Mouse (Mus musculus): Measurements from ENCODE around the gene Vwa3a.

GRCm38 (mm10) chr7:120712071-120712470 is 27.0 kb upstream of the Vwa3a start:
- TF ChIP-seq CTCF (conservative IDR thresholded peaks at IDR 0.05; ENCODE audit: insufficient read depth, insufficient read length, low read depth, low read length) (no peak), POLR2A (IDR thresholded peaks at IDR 0.05; ENCODE audit: low read depth, low read length) (no peak)
